Mouse (Mus musculus): ENCODE results near the gene Tas2r138. TPM values are rescaled to one million over a fixed set of nuclear protein-coding genes. Genes with fewer than 3 reads are reported as not detected.

Gene Tas2r138
- total and polyA plus RNA-seq, 3 experiments: not detected

- H3K27ac ChIP-seq (ENCODE audit: insufficient read depth, low read depth): no peak overlapping the region
- no peak overlapping the region for H3K9ac ChIP-seq (ENCODE audit: insufficient read depth, low read depth)
- H3K9me3 ChIP-seq (replicated peaks; ENCODE audit: low read length): no peaks in the 10 kb centered on the region
- H3K36me3 ChIP-seq (replicated peaks in 1 of 2; ENCODE audit: control insufficient read depth in 1 of 2, insufficient read depth in 1 of 2, low read length in 1 of 2): no peaks in the 10 kb centered on the region
- in situ Hi-C loops (cut with MboI; ENCODE audit: low pct_ligation_motif_present, low pct_unique_long_range_greater_than_20kb, low sequenced_read_pairs): no loop called here
- no peaks in the 10 kb centered on the region for H3K27me3 ChIP-seq (replicated peaks)
- dilution Hi-C loops (cut with MboI; ENCODE audit: extremely low pct_ligation_motif_present, extremely low pct_unique_long_range_greater_than_20kb, low sequenced_read_pairs): no loop called here
- no peak for DNase-seq (ENCODE audit: extremely low read depth)
- TF ChIP-seq GABPA (IDR thresholded peaks at IDR 0.05; ENCODE audit: insufficient replicate concordance, low read depth, low read length) (no peak), CHD2 (IDR thresholded peaks at IDR 0.05; ENCODE audit: low read length) (no peak), ZMIZ1 (IDR thresholded peaks at IDR 0.05; ENCODE audit: low read depth, low read length) (no peak), ZC3H11A (IDR thresholded peaks at IDR 0.05; ENCODE audit: low read depth, low read length) (no peak), IRF4 (IDR thresholded peaks at IDR 0.05; ENCODE audit: low read depth, low read length) (no peak), HCFC1 (IDR thresholded peaks at IDR 0.05; ENCODE audit: low read depth, low read length) (no peak), USF2 (conservative IDR thresholded peaks at IDR 0.05; ENCODE audit: low read depth, low read length) (no peak), TCF12 (IDR thresholded peaks at IDR 0.05; ENCODE audit: low read depth, low read length) (no peak), CTCF (conservative IDR thresholded peaks at IDR 0.05 in 1 of 2, IDR thresholded peaks at IDR 0.05 in 1 of 2; ENCODE audit: low read depth in 2 of 2, low read length in 2 of 2) (no peak), E2F4 (IDR thresholded peaks at IDR 0.05; ENCODE audit: insufficient replicate concordance, low read depth, low read length) (no peak), KAT2A (IDR thresholded peaks at IDR 0.05; ENCODE audit: insufficient replicate concordance, low read length) (no peak), ELF1 (IDR thresholded peaks at IDR 0.05; ENCODE audit: low read depth, low read length) (no peak), TBP (conservative IDR thresholded peaks at IDR 0.05; ENCODE audit: low read depth, low read length) (no peak), PAX5 (IDR thresholded peaks at IDR 0.05; ENCODE audit: low read length) (no peak), POLR2A (IDR thresholded peaks at IDR 0.05; ENCODE audit: low read depth, low read length) (no peak), EP300 (IDR thresholded peaks at IDR 0.05; ENCODE audit: low read length) (no peak), USF1 (IDR thresholded peaks at IDR 0.05; ENCODE audit: low read depth, low read length) (no peak), ZKSCAN1 (IDR thresholded peaks at IDR 0.05; ENCODE audit: borderline replicate concordance, low read depth, low read length) (no peak), UBTF (IDR thresholded peaks at IDR 0.05; ENCODE audit: low read depth, low read length) (no peak)
- H3K4me3 ChIP-seq (replicated peaks in 1 of 3; ENCODE audit: low read depth in 2 of 3, low read length in 2 of 3, poor library complexity in 1 of 3): no peak overlapping the region
- H3K4me1 ChIP-seq (ENCODE audit: control insufficient read depth in 1 of 2, insufficient read depth in 2 of 2): no peaks in the 10 kb centered on the region
- H3K79me2 ChIP-seq (replicated peaks; ENCODE audit: control insufficient read depth, extremely low read depth, insufficient read depth, poor library complexity, severe bottlenecking): no peaks in the 10 kb centered on the region
- H3K4me2 ChIP-seq (ENCODE audit: insufficient read depth, low read depth, poor library complexity, severe bottlenecking): no peak overlapping the region
Measured at GRCm38 (mm10) chr6:40645701-40646100, 32.6 kb upstream of the Tas2r138 start.

GRCm38 (mm10) chr6:40640710-40641538 lies 27.8 kb upstream of the Tas2r138 start:
- no peak for DNase-seq (ENCODE audit: extremely low read depth)
- dilution Hi-C loops (cut with MboI; ENCODE audit: extremely low pct_ligation_motif_present, extremely low pct_unique_long_range_greater_than_20kb, low sequenced_read_pairs): no loop called here
- H3K27ac ChIP-seq (ENCODE audit: insufficient read depth, low read depth): no peak overlapping the region
- H3K4me1 ChIP-seq (ENCODE audit: control insufficient read depth in 1 of 2, insufficient read depth in 2 of 2): no peaks in the 10 kb centered on the region
- H3K36me3 ChIP-seq (replicated peaks in 1 of 2; ENCODE audit: control insufficient read depth in 1 of 2, insufficient read depth in 1 of 2, low read length in 1 of 2): no peaks in the 10 kb centered on the region
- H3K9ac ChIP-seq (ENCODE audit: insufficient read depth, low read depth): no peak overlapping the region
- no peak overlapping the region for H3K4me3 ChIP-seq (replicated peaks in 1 of 3; ENCODE audit: low read depth in 2 of 3, low read length in 2 of 3, poor library complexity in 1 of 3)
- TF ChIP-seq PAX5 (IDR thresholded peaks at IDR 0.05; ENCODE audit: low read length): no peak
- TF ChIP-seq ZNF384 (IDR thresholded peaks at IDR 0.05; ENCODE audit: low read depth, low read length): no peak
- no peak for TF ChIP-seq MAFK (IDR thresholded peaks at IDR 0.05; ENCODE audit: insufficient replicate concordance, low read length)
- TF ChIP-seq RAD21 (IDR thresholded peaks at IDR 0.05; ENCODE audit: low read depth, low read length): no peak
- TF ChIP-seq MXI1 (IDR thresholded peaks at IDR 0.05; ENCODE audit: low read depth, low read length): no peak
- TF ChIP-seq SIN3A (IDR thresholded peaks at IDR 0.05; ENCODE audit: low read length): no peak
- no peak for TF ChIP-seq ZC3H11A (IDR thresholded peaks at IDR 0.05; ENCODE audit: low read depth, low read length)
- no peak for TF ChIP-seq HCFC1 (IDR thresholded peaks at IDR 0.05; ENCODE audit: low read depth, low read length)
- no peak for TF ChIP-seq NRF1 (IDR thresholded peaks at IDR 0.05; ENCODE audit: low read depth, low read length)
- no peaks in the 10 kb centered on the region for H3K27me3 ChIP-seq (replicated peaks)
- no peaks in the 10 kb centered on the region for H3K79me2 ChIP-seq (replicated peaks; ENCODE audit: control insufficient read depth, extremely low read depth, insufficient read depth, poor library complexity, severe bottlenecking)
- in situ Hi-C loops (cut with MboI; ENCODE audit: low pct_ligation_motif_present, low pct_unique_long_range_greater_than_20kb, low sequenced_read_pairs): no loop called here
- no peak overlapping the region for H3K4me2 ChIP-seq (ENCODE audit: insufficient read depth, low read depth, poor library complexity, severe bottlenecking)
- H3K9me3 ChIP-seq (replicated peaks; ENCODE audit: low read length): no peaks in the 10 kb centered on the region
